ENCODE assay signal across 8 mouse cellular contexts in the genomic region with DNA sequence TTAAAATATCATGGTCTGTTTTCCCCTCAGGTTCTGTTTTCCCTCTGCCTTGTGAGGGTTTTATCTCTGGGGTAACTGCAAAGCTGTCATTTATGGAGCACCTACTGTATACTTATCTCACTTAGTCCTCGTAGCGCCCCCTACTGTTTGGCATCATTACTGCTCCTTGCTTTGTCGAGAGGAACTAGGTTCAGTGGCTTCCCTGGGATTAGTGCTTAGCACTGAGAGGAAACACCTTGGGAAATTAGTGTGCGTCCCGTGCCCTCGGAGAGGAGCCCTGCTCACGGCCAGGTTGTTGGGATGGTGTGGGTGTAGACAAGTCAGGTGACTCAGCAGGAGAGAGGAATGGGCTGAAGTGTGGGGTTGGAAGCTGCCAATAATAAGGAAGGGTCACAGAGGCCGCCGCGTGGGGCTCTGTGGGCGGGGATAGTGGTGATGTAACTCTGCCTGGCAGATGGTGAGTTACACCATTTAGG. TPM values are rescaled to one million over a fixed set of nuclear protein-coding genes. Genes with fewer than 3 reads are reported as not detected.
A peak's percentile ranks its signal among the peaks of the same experiment; 100 is the strongest.
DNase-seq lines count a peak whose midpoint lies in the region; ATAC-seq and TF ChIP-seq lines count a peak whose summit lies in the region.

No protein-coding gene starts in this region.

- DNase-seq in kidney, adult 18-20 months: peak; percentile 62
- DNase-seq in MEL (ENCODE audit: low read depth, low spot score): peak; percentile 81
- DNase-seq in left cerebral cortex, adult 8-10 months (ENCODE audit: low spot score in 2 of 2): no peak

- H3K4me3 ChIP-seq in kidney, embryonic 16.5 days (ENCODE audit: low read length): no peak overlapping the region
- no peak overlapping the region for H3K4me3 ChIP-seq in MEL (ENCODE audit: control insufficient read depth in 1 of 2, insufficient read depth in 1 of 2, low read depth in 2 of 2, low read length in 2 of 2)
- H3K4me3 ChIP-seq in embryonic fibroblast, embryonic 13.5 days (ENCODE audit: insufficient read depth, low read length): no peak overlapping the region
- no peak overlapping the region for H3K4me3 ChIP-seq in kidney, embryonic 15.5 days (replicated peaks)

- peaks cover 4% of the 10 kb centered on the region for H3K79me2 ChIP-seq in MEL (ENCODE audit: control insufficient read depth, insufficient read depth, low read length, poor library complexity)

- peaks cover 54% of the 10 kb centered on the region for H3K4me1 ChIP-seq in kidney, embryonic 16.5 days (ENCODE audit: insufficient read depth, low read length)
- peaks cover 2 to 10% of the 10 kb centered on the region in 2 experiments; a peak in 3 of 4 replicates for H3K4me1 ChIP-seq in MEL (ENCODE audit: control insufficient read depth in 1 of 2, insufficient read depth in 2 of 2, low read length in 2 of 2)
- H3K4me1 ChIP-seq in embryonic fibroblast, embryonic 13.5 days (ENCODE audit: control insufficient read depth, insufficient read depth, low read length): peaks cover 22% of the 10 kb centered on the region
- H3K4me1 ChIP-seq in kidney, embryonic 15.5 days: peaks cover 57% of the 10 kb centered on the region

- H3K9ac ChIP-seq in kidney, embryonic 16.5 days (replicated peaks; ENCODE audit: low read length): no peak overlapping the region
- H3K9ac ChIP-seq in MEL (ENCODE audit: control insufficient read depth, low read depth, low read length, poor library complexity, severe bottlenecking): no peak overlapping the region
- no peak overlapping the region for H3K9ac ChIP-seq in kidney, embryonic 15.5 days

- H3K4me2 ChIP-seq in kidney, embryonic 16.5 days (replicated peaks; ENCODE audit: low read depth, low read length): no peak overlapping the region
- no peak overlapping the region for H3K4me2 ChIP-seq in kidney, embryonic 15.5 days

- TF ChIP-seq EP300 in MEL (IDR thresholded peaks at IDR 0.05; ENCODE audit: low read depth in 1 of 2, low read length in 2 of 2): no peak

- peak; percentile 18 for TF ChIP-seq RAD21 in MEL (IDR thresholded peaks at IDR 0.05; ENCODE audit: low read depth, low read length)

- H3K27me3 ChIP-seq in kidney, embryonic 16.5 days (ENCODE audit: insufficient read depth, low read length): no peaks in the 10 kb centered on the region
- H3K27me3 ChIP-seq in MEL (ENCODE audit: control insufficient read depth in 1 of 2, insufficient read depth in 2 of 2, low read length in 2 of 2): no peaks in the 10 kb centered on the region
- no peaks in the 10 kb centered on the region for H3K27me3 ChIP-seq in kidney, embryonic 15.5 days

- H3K27ac ChIP-seq in kidney, embryonic 16.5 days (ENCODE audit: low read length): no peak overlapping the region
- no peak overlapping the region for H3K27ac ChIP-seq in MEL (ENCODE audit: control insufficient read depth, low read depth, low read length)
- no peak overlapping the region for H3K27ac ChIP-seq in embryonic fibroblast, embryonic 13.5 days (ENCODE audit: insufficient read depth, low read length)
- 0 out of 2 replicates have a peak overlapping the region, but pooled peaks have one; percentile 67 for H3K27ac ChIP-seq in kidney, embryonic 15.5 days

- TF ChIP-seq POLR2A in MEL (IDR thresholded peaks at IDR 0.05; ENCODE audit: control insufficient read depth in 1 of 2, insufficient read depth in 1 of 2, low read depth in 1 of 2, low read length in 2 of 2, poor library complexity in 1 of 2): no peak
- no peak for TF ChIP-seq POLR2A in embryonic fibroblast, embryonic 13.5 days (IDR thresholded peaks at IDR 0.05; ENCODE audit: low read depth, low read length)

- peak; percentile 53 to 89 (median 80) for TF ChIP-seq CTCF in MEL (IDR thresholded peaks at IDR 0.05 in 2 of 3, conservative IDR thresholded peaks at IDR 0.05 in 1 of 3; ENCODE audit: control insufficient read depth in 1 of 3, insufficient read depth in 1 of 3, low read depth in 2 of 3, low read length in 3 of 3, poor library complexity in 1 of 3, severe bottlenecking in 1 of 3)
- TF ChIP-seq CTCF in embryonic fibroblast, embryonic 13.5 days (IDR thresholded peaks at IDR 0.05; ENCODE audit: borderline replicate concordance, insufficient read depth, low read length): 0 out of 2 replicates have a peak, but pooled peaks have one; percentile 7

- H3K36me3 ChIP-seq in kidney, embryonic 16.5 days (ENCODE audit: insufficient read depth, low read length): no peaks in the 10 kb centered on the region
- peaks cover 0 to 6% of the 10 kb centered on the region in 2 experiments; a peak in 2 of 4 replicates for H3K36me3 ChIP-seq in MEL (ENCODE audit: control insufficient read depth in 1 of 2, insufficient read depth in 2 of 2, low read length in 2 of 2)
- H3K36me3 ChIP-seq in kidney, embryonic 15.5 days: no peaks in the 10 kb centered on the region

- ATAC-seq in kidney, embryonic 16.5 days (ENCODE audit: low FRiP score, low TSS enrichment): no peak
- 0 out of 2 replicates have a peak, but pooled peaks have one; percentile 24 for ATAC-seq in kidney, embryonic 15.5 days (replicated peaks; ENCODE audit: low FRiP score)
- ATAC-seq in megakaryocyte-erythroid progenitor cell, adult 5-6 weeks (replicated peaks; ENCODE audit: low FRiP score, low TSS enrichment, poor library complexity, severe bottlenecking): peak; percentile 50
- no peak for ATAC-seq in erythroid progenitor cell, adult 5-6 weeks (replicated peaks; ENCODE audit: low FRiP score, poor library complexity, severe bottlenecking)

- WGBS in kidney, embryonic 16.5 days: 26% methylated on average over 11 of the region's 11 CpGs
- 23% methylated on average over 11 of the region's 11 CpGs for WGBS in kidney, embryonic 15.5 days

- H3K9me3 ChIP-seq in kidney, embryonic 16.5 days (ENCODE audit: low read length): no peaks in the 10 kb centered on the region
- H3K9me3 ChIP-seq in MEL (replicated peaks; ENCODE audit: insufficient read depth, low read length): no peaks in the 10 kb centered on the region
- no peaks in the 10 kb centered on the region for H3K9me3 ChIP-seq in kidney, embryonic 15.5 days (replicated peaks)

TF ChIP-seq in MEL, 35 proteins besides CTCF, POLR2A, EP300 and RAD21:
- TF ChIP-seq USF2 (IDR thresholded peaks at IDR 0.05; ENCODE audit: borderline replicate concordance in 1 of 2, insufficient read depth in 1 of 2, low read depth in 1 of 2, low read length in 2 of 2) (no peak), USF1 (IDR thresholded peaks at IDR 0.05; ENCODE audit: low read depth, low read length) (no peak), SMC3 (IDR thresholded peaks at IDR 0.05; ENCODE audit: low read depth, low read length) (peak; percentile 52), GATA1 (IDR thresholded peaks at IDR 0.05; ENCODE audit: low read depth, low read length) (peak; percentile 45; the same call in 1 of the 2 replicates), ZC3H11A (IDR thresholded peaks at IDR 0.05; ENCODE audit: low read depth, low read length) (0 out of 2 replicates have a peak, but pooled peaks have one; percentile 14), NELFE (IDR thresholded peaks at IDR 0.05; ENCODE audit: low read depth, low read length) (no peak), ELF1 (IDR thresholded peaks at IDR 0.05; ENCODE audit: low read depth, low read length) (no peak), MYB (IDR thresholded peaks at IDR 0.05; ENCODE audit: low read depth, low read length) (no peak), CHD1 (IDR thresholded peaks at IDR 0.05; ENCODE audit: low read depth, low read length) (no peak)

RNA-seq across cellular contexts. Expression of a gene that starts 54.9 kb away (rescaled TPM):
- 16.2 and 17.7 TPM in 2 replicates for polyA plus RNA-seq in kidney, embryonic 16.5 days (2015; fragmentation: Nextera tagmentation; extraction: Ambion mirVana)
- total RNA-seq in MEL (2012; rRNA removed): 15.3 and 16.2 TPM in 2 replicates
- polyA plus RNA-seq in MEL (2012; ENCODE audit: insufficient read depth in 1 of 2, insufficient read length in 2 of 2, low read depth in 1 of 2, low replicate concordance in 2 of 2, missing spikeins in 1 of 2): 10 to 100 TPM in 1 of 2 experiments, not detected in 1; 35.5 TPM
- 38.4 and 41.5 TPM in 2 replicates for polyA plus RNA-seq in embryonic fibroblast, embryonic 13.5 days (2011; ENCODE audit: insufficient read length, low read depth, missing spikeins)
- 15.1 and 18.7 TPM in 2 replicates for polyA plus RNA-seq in kidney, embryonic 15.5 days (2015; fragmentation: Nextera tagmentation; extraction: Ambion mirVana)
- total RNA-seq in megakaryocyte-erythroid progenitor cell, adult 5-6 weeks (2014; fragmentation: Nextera tagmentation): 45.6 and 50.2 TPM in 2 replicates
- 14.2 and 23.2 TPM in 2 replicates for total RNA-seq in megakaryocyte-erythroid progenitor cell, adult 5-6 weeks (2017)
- total RNA-seq in erythroid progenitor cell, adult 5-6 weeks (2015; ENCODE audit: low replicate concordance): 13.4 and 14.4 TPM in 2 replicates
- total RNA-seq in erythroid progenitor cell, adult 5-6 weeks (2017; ENCODE audit: low replicate concordance): 5.8 and 7.2 TPM in 2 replicates
- 100 to 1,000 TPM; 206 to 233 (median 225) TPM for total RNA-seq in left cerebral cortex, adult 8-10 months (2022)

Comparison
In these comparisons a context has a peak if more than half of its experiments do, and no peak if none do; other contexts are left out.
1. ATAC-seq: peak in kidney, embryonic 15.5 days (single experiment) and megakaryocyte-erythroid progenitor cell, adult 5-6 weeks (single experiment); none in kidney, embryonic 16.5 days (single experiment) and erythroid progenitor cell, adult 5-6 weeks (single experiment).
2. DNase-seq: peak in kidney, adult 18-20 months (single experiment) and MEL (single experiment); none in left cerebral cortex, adult 8-10 months (0 of 2).
3. RNA of a gene that starts 54.9 kb away (total RNA-seq): 206 to 233 TPM in left cerebral cortex, adult 8-10 months; 14.2 to 50.2 TPM in megakaryocyte-erythroid progenitor cell, adult 5-6 weeks, 15.3 to 16.2 TPM in MEL and 5.8 to 14.4 TPM in erythroid progenitor cell, adult 5-6 weeks; every median in the first group is over 4 times any median in the second.